In the genomic region with DNA sequence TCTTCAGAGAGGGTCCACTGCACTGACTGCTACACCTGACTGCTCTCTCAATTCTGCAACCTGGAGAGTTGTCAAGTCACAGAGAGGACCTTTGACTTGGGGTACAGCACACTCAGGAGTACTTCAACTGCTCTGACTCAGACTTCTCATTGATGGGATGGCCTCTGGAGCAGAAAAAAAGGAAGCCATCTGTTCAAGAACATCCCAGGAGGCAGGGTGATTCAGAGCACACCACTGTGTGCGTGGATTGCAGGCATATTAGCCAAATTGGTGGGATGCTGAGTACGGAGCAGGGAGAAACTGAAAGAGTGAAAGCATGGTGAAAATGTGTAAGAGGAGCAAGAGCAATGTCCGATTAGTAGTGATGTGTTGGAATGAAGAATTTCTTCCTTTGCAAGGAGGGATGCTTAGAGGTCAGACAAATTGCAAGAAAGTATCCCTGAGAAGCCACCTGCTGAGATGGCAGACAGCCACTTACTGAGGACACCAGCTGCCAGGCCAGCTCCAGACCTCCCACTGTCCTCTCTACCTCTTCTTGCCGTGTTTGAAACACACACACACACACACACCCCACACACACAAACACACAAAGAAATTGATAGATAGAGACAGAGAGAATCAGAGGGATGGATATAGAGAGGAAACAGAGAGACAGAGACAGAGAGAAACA, we compare ENCODE assay signal across 31 mouse cellular contexts.
DNase-seq lines count a peak whose midpoint lies in the region; ATAC-seq and TF ChIP-seq lines count a peak whose summit lies in the region.
"Had no signal": no experiment of that assay in that cellular context is flagged by ENCODE, and none has a peak within 500 bp of the region (broad histone marks: within the 10 kb centered on the region; RNA-seq: fewer than 3 reads in every experiment).

No protein-coding gene starts in this region.

- no peaks in the 10 kb centered on the region for H3K4me1 ChIP-seq in hindbrain, postnatal 0 days (ENCODE audit: insufficient read depth, low read length)
- no peaks in the 10 kb centered on the region for H3K4me1 ChIP-seq in hindbrain, embryonic 12.5 days
- H3K4me1 ChIP-seq: embryonic facial prominence, embryonic 13.5 days; forebrain, embryonic 10.5 days; forebrain, embryonic 15.5 days; kidney, embryonic 15.5 days; limb, embryonic 13.5 days; lung, embryonic 15.5 days; megakaryocyte, embryonic 14.5 days; midbrain, embryonic 12.5 days had no signal

- intact Hi-C loops in left cerebral cortex, adult 2 months (cut with DNase I), result no loop called here

- no peaks in the 10 kb centered on the region for H3K9me3 ChIP-seq in hindbrain, postnatal 0 days (ENCODE audit: low read length)
- no peaks in the 10 kb centered on the region for H3K9me3 ChIP-seq in hindbrain, embryonic 12.5 days (replicated peaks)
- H3K9me3 ChIP-seq: embryonic facial prominence, embryonic 13.5 days; forebrain, embryonic 10.5 days; forebrain, embryonic 15.5 days; kidney, embryonic 15.5 days; limb, embryonic 13.5 days; lung, embryonic 15.5 days; midbrain, embryonic 12.5 days had no signal

- no peak overlapping the region for H3K4me2 ChIP-seq in hindbrain, postnatal 0 days (ENCODE audit: low read depth, low read length)
- no peak overlapping the region for H3K4me2 ChIP-seq in hindbrain, embryonic 12.5 days (replicated peaks)
- H3K4me2 ChIP-seq: embryonic facial prominence, embryonic 13.5 days; forebrain, embryonic 15.5 days; heart, embryonic 11.5 days; hindbrain, embryonic 14.5 days; kidney, embryonic 15.5 days; limb, embryonic 13.5 days; liver, embryonic 11.5 days; lung, embryonic 15.5 days; midbrain, embryonic 12.5 days had no signal

- H3K27me3 ChIP-seq in hindbrain, postnatal 0 days (ENCODE audit: insufficient read depth, low read length), result no peaks in the 10 kb centered on the region
- H3K27me3 ChIP-seq in hindbrain, embryonic 12.5 days, result no peaks in the 10 kb centered on the region
- H3K27me3 ChIP-seq: embryonic facial prominence, embryonic 13.5 days; forebrain, embryonic 15.5 days; kidney, embryonic 15.5 days; limb, embryonic 13.5 days; lung, embryonic 15.5 days; midbrain, embryonic 12.5 days had no signal

- no peaks in the 10 kb centered on the region for H3K36me3 ChIP-seq in hindbrain, postnatal 0 days (ENCODE audit: insufficient read depth, low read length)
- no peaks in the 10 kb centered on the region for H3K36me3 ChIP-seq in hindbrain, embryonic 12.5 days
- H3K36me3 ChIP-seq: embryonic facial prominence, embryonic 13.5 days; forebrain, embryonic 10.5 days; forebrain, embryonic 15.5 days; kidney, embryonic 15.5 days; limb, embryonic 13.5 days; lung, embryonic 15.5 days; midbrain, embryonic 12.5 days had no signal

- no peak overlapping the region for H3K9ac ChIP-seq in hindbrain, postnatal 0 days (replicated peaks; ENCODE audit: low read length)
- no peak overlapping the region for H3K9ac ChIP-seq in hindbrain, embryonic 12.5 days
- H3K9ac ChIP-seq: embryonic facial prominence, embryonic 13.5 days; forebrain, embryonic 15.5 days; hindbrain, embryonic 14.5 days; kidney, embryonic 15.5 days; limb, embryonic 13.5 days; lung, embryonic 15.5 days; midbrain, embryonic 12.5 days had no signal

- no peak overlapping the region for H3K27ac ChIP-seq in hindbrain, postnatal 0 days
- H3K27ac ChIP-seq in hindbrain, embryonic 12.5 days, result no peak overlapping the region
- no peak overlapping the region for H3K27ac ChIP-seq in left cerebral cortex, adult 2 months
- H3K27ac ChIP-seq: embryonic facial prominence, embryonic 13.5 days; forebrain, embryonic 10.5 days; forebrain, embryonic 15.5 days; hindbrain, embryonic 14.5 days; kidney, embryonic 15.5 days; limb, embryonic 13.5 days; lung, embryonic 15.5 days; midbrain, embryonic 12.5 days had no signal

- H3K4me3 ChIP-seq in hindbrain, postnatal 0 days (ENCODE audit: low read length), result no peak overlapping the region
- no peak overlapping the region for H3K4me3 ChIP-seq in hindbrain, embryonic 12.5 days
- H3K4me3 ChIP-seq in left cerebral cortex, adult 2 months, result no peak overlapping the region
- H3K4me3 ChIP-seq: embryonic facial prominence, embryonic 13.5 days; forebrain, embryonic 10.5 days; forebrain, embryonic 15.5 days; kidney, embryonic 15.5 days; limb, embryonic 13.5 days; lung, embryonic 15.5 days; megakaryocyte, embryonic 14.5 days; midbrain, embryonic 12.5 days had no signal

- peak; percentile 32; the same call in 1 of the 2 replicates for ATAC-seq in hindbrain, postnatal 0 days
- ATAC-seq in hindbrain, embryonic 12.5 days (ENCODE audit: low FRiP score), result no peak
- ATAC-seq: activated CD4-positive, CD25-positive, alpha-beta regulatory T cell, adult 4 months; forebrain, embryonic 15.5 days; inflammation-experienced regulatory T-cells, adult 6 months had no signal

- 60% methylated on average over 4 of the region's 4 CpGs for whole genome bisulfite sequencing in hindbrain, postnatal 0 days
- 74% methylated on average over 4 of the region's 4 CpGs for WGBS in hindbrain, embryonic 12.5 days

- no peak for TF ChIP-seq CTCF in hindbrain, postnatal 0 days (IDR thresholded peaks at IDR 0.05; ENCODE audit: low read depth)
- TF ChIP-seq CTCF in left cerebral cortex, adult 2 months (IDR thresholded peaks at IDR 0.05), result no peak

- peak; percentile 21 for DNase-seq in hindbrain, postnatal 0 days (ENCODE audit: low spot score)
- DNase-seq in Muller cell, postnatal 12 days (ENCODE audit: inconsistent ontology term), result peak; percentile 70
- DNase-seq in brain, adult 2 months (ENCODE audit: low read depth, low spot score), result peak; percentile 55
- peak; percentile 35 to 60 for DNase-seq in cerebellum, postnatal 25 days
- DNase-seq in left cerebral cortex, adult 2 months (ENCODE audit: extremely low spot score in 1 of 2, low spot score in 2 of 2), result no peak
- DNase-seq: adrenal gland, adult 8-10 months; B cell, adult 2 months; embryo, embryonic 11 days; gastrocnemius, postnatal 25 days; heart, adult 18-20 months; heart, postnatal 4 days; kidney, adult 11 months; kidney, postnatal 25 days; lung, postnatal 4 days; retina, postnatal 1 day; right cerebral cortex, postnatal 14 days; thymus, postnatal 4 days had no signal

Comparison
In these comparisons a context has a peak if more than half of its experiments do, and no peak if none do; other contexts are left out.
1. DNase-seq: peak in hindbrain, postnatal 0 days (single experiment), Muller cell, postnatal 12 days (single experiment), brain, adult 2 months (single experiment) and cerebellum, postnatal 25 days (2 of 2); none in left cerebral cortex, adult 2 months (0 of 2).